Mouse (Mus musculus) adrenal gland (tissue): ENCODE measurements around the gene St5.

Source experiments
- intact Hi-C: fragments of 180-260 bp; cut with DNase I; formaldehyde crosslinking; loops from one replicate; pipeline ENCODE4 v1.15.1; 2025

The St5 gene

GRCm38 (mm10) chr7:109702721-109703120 is 684 bp downstream of the St5 start:
- intact Hi-C loops: no loop called here

GRCm38 (mm10) chr7:109700213-109700612 is 3.2 kb downstream of the St5 start:
- intact Hi-C loops: no loop called here

GRCm38 (mm10) chr7:109695339-109695726 is 8.1 kb downstream of the St5 start:
- intact Hi-C loops: no loop called here

- intact Hi-C loops: no loop called here
Observed at GRCm38 (mm10) chr7:109694576-109695338, 8.6 kb downstream of the St5 start.

- intact Hi-C loops: no loop called here
Observed at GRCm38 (mm10) chr7:109690961-109691360, 12.4 kb downstream of the St5 start.

- intact Hi-C loops: no loop called here
Observed at GRCm38 (mm10) chr7:109690101-109690500, 13.3 kb downstream of the St5 start.

- intact Hi-C loops: no loop called here
Observed at GRCm38 (mm10) chr7:109686585-109687128, 16.7 kb downstream of the St5 start.

GRCm38 (mm10) chr7:109680879-109681278 is 22.5 kb downstream of the St5 start:
- intact Hi-C loops: no loop called here

GRCm38 (mm10) chr7:109680284-109680683 is 23.1 kb downstream of the St5 start:
- intact Hi-C loops: no loop called here

- intact Hi-C loops: no loop called here
Observed at GRCm38 (mm10) chr7:109674944-109675628, 28.3 kb downstream of the St5 start.

- intact Hi-C loops: no loop called here
Observed at GRCm38 (mm10) chr7:109671581-109672471, 31.6 kb downstream of the St5 start.

- intact Hi-C loops: no loop called here
Observed at GRCm38 (mm10) chr7:109669426-109670170, 33.8 kb downstream of the St5 start.

GRCm38 (mm10) chr7:109666664-109667063 is 36.7 kb downstream of the St5 start:
- intact Hi-C loops: no loop called here

- intact Hi-C loops: no loop called here
Observed at GRCm38 (mm10) chr7:109662626-109663025, 40.8 kb downstream of the St5 start.

- intact Hi-C loops: no loop called here
Observed at GRCm38 (mm10) chr7:109659278-109659677, 44.1 kb downstream of the St5 start.

- intact Hi-C loops: no loop called here
Observed at GRCm38 (mm10) chr7:109657884-109658283, 45.5 kb downstream of the St5 start.

GRCm38 (mm10) chr7:109654871-109655270 is 48.5 kb downstream of the St5 start:
- intact Hi-C loops: no loop called here

- intact Hi-C loops: loop anchor here (1.0 kb wide), 1 partner anchor 15 kb away; no protein-coding TSS in a partner anchor
Observed at GRCm38 (mm10) chr7:109648812-109649594, 54.4 kb downstream of the St5 start.

GRCm38 (mm10) chr7:109646574-109646973 is 56.8 kb downstream of the St5 start:
- intact Hi-C loops: no loop called here
